Comparison of ENCODE assay signal across 10 mouse cellular contexts in the genomic region with DNA sequence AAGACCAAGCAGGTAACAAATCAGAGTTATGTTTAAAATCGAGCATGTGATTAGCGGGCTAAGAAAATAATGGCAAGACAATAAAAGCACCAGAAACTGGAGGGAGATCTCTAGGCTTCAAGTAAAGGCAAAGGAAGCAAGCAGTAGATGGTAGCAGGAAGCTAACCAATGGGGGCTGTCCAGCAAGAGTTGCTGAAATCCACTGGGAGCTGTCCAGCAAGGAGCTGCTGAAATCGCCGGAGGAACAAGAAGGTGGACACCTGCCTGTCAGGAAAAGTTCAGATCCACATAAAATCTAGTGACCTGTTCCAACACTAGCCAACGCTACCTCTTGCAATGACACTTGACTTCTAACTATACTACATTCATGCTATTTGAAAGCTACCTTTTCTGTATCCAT. TPM values are rescaled to one million over a fixed set of nuclear protein-coding genes. Genes with fewer than 3 reads are reported as not detected.
A peak's percentile ranks its signal among the peaks of the same experiment; 100 is the strongest.
DNase-seq lines count a peak whose midpoint lies in the region; TF ChIP-seq lines count a peak whose summit lies in the region.
"Had no signal": no experiment of that assay in that cellular context is flagged by ENCODE, and none has a peak within 500 bp of the region (broad histone marks: within the 10 kb centered on the region; RNA-seq: fewer than 3 reads in every experiment).

No protein-coding gene starts in this region.

- no peak for TF ChIP-seq EP300 in ES-Bruce4 (IDR thresholded peaks at IDR 0.05; ENCODE audit: insufficient read depth, low read depth, low read length)

- intact Hi-C loops in gastrocnemius, postnatal 14 days (cut with DNase I; ENCODE audit: low total_unique reads), result no loop called here
- intact Hi-C loops in left cerebral cortex, postnatal 36 days (cut with DNase I), result no loop called here
- intact Hi-C loops in gastrocnemius, adult 2 months (cut with DNase I), result no loop called here

- no peaks in the 10 kb centered on the region for H3K9me3 ChIP-seq in ES-Bruce4 (replicated peaks; ENCODE audit: control insufficient read depth, insufficient read depth, low read length, poor library complexity, severe bottlenecking)

- H3K9ac ChIP-seq in ES-Bruce4 (ENCODE audit: low read depth, poor library complexity, severe bottlenecking), result no peak overlapping the region

- TF ChIP-seq CTCF in ES-Bruce4 (IDR thresholded peaks at IDR 0.05; ENCODE audit: low read depth, low read length), result peak; percentile 1
- no peak for TF ChIP-seq CTCF in gastrocnemius, adult 2 months (IDR thresholded peaks at IDR 0.05)

- no peak overlapping the region for H3K27ac ChIP-seq in ES-Bruce4 (ENCODE audit: insufficient read depth, low read length)
- no peak overlapping the region for H3K27ac ChIP-seq in gastrocnemius, adult 2 months

- H3K4me3 ChIP-seq in ES-Bruce4 (ENCODE audit: low read depth, low read length), result no peak overlapping the region
- no peak overlapping the region for H3K4me3 ChIP-seq in gastrocnemius, adult 2 months

- no peaks in the 10 kb centered on the region for H3K36me3 ChIP-seq in ES-Bruce4 (ENCODE audit: control insufficient read depth, insufficient read depth, low read length, poor library complexity, severe bottlenecking)
- H3K36me3 ChIP-seq: G1E had no signal

- peak; percentile 12 for DNase-seq in gastrocnemius, postnatal 14 days
- no peak for DNase-seq in gastrocnemius, postnatal 25 days
- peak; percentile 79 for DNase-seq in forelimb bud, embryonic 11.5 days (ENCODE audit: low read depth, low spot score)
- peak; percentile 69 for DNase-seq in lung, postnatal 14 days
- DNase-seq in left cerebral cortex, postnatal 36 days (ENCODE audit: low spot score in 2 of 2), result no peak
- no peak for DNase-seq in gastrocnemius, adult 2 months
- DNase-seq in c-Kit-positive CD71-positive TER-119-positive erythroid progenitor cells, embryonic 14.5 days (ENCODE audit: low spot score), result no peak

- no peaks in the 10 kb centered on the region for H3K27me3 ChIP-seq in ES-Bruce4 (ENCODE audit: control insufficient read depth, insufficient read depth, low read length, poor library complexity, severe bottlenecking)

- H3K4me1 ChIP-seq in ES-Bruce4 (ENCODE audit: control insufficient read depth, insufficient read depth, low read length), result no peaks in the 10 kb centered on the region

- TF ChIP-seq POLR2A in ES-Bruce4 (IDR thresholded peaks at IDR 0.05; ENCODE audit: insufficient read depth, low read length), result no peak

RNA-seq across cellular contexts. Expression of gene Mc3r, which starts 7.3 kb away (rescaled TPM):
- total RNA-seq in gastrocnemius, postnatal 14 days (2021), result not detected
- total RNA-seq in gastrocnemius, postnatal 25 days (2021), result not detected
- not detected in 2 replicates for polyA plus RNA-seq in ES-Bruce4 (2011; ENCODE audit: insufficient read depth, insufficient read length, low read depth, missing spikeins)
- total RNA-seq in left cerebral cortex, postnatal 36 days (2021), result under 1 TPM in 1 of 2 experiments, not detected in 1; 0.14 TPM
- not detected for total RNA-seq in gastrocnemius, adult 2 months (2021)
- polyA plus RNA-seq: G1E; gonadal fat pad, adult 2 months had no signal

Comparison
In these comparisons a context has a peak if more than half of its experiments do, and no peak if none do; other contexts are left out.
1. DNase-seq: peak in gastrocnemius, postnatal 14 days (single experiment), forelimb bud, embryonic 11.5 days (single experiment) and lung, postnatal 14 days (single experiment); none in gastrocnemius, postnatal 25 days (single experiment), left cerebral cortex, postnatal 36 days (0 of 2), gastrocnemius, adult 2 months (single experiment) and c-Kit-positive CD71-positive TER-119-positive erythroid progenitor cells, embryonic 14.5 days (single experiment).